Mouse (Mus musculus): ENCODE results near the gene Sphk1. TPM values are rescaled to one million over a fixed set of nuclear protein-coding genes. Genes with fewer than 3 reads are reported as not detected.
A peak's percentile ranks its signal among the peaks of the same experiment; 100 is the strongest.

Sphk1 gene
- polyA plus RNA-seq, 1 experiment, result 0.10 TPM

GRCm38 (mm10) chr11:116522886-116523698 is 7.6 kb upstream of the Sphk1 start:
- Histone ChIP-seq H3K27me3 (replicated peaks) (peaks cover 79% of the 10 kb centered on the region), H3K4me3 (replicated peaks) (peak overlapping the region; percentile 29), H3K9me3 (no peaks in the 10 kb centered on the region), H3K36me3 (replicated peaks; ENCODE audit: low read length) (no peaks in the 10 kb centered on the region), H3K4me1 (peaks cover 16% of the 10 kb centered on the region)
- TF ChIP-seq GATA1 (IDR thresholded peaks at IDR 0.05; ENCODE audit: borderline replicate concordance, low read length), result no peak
- no peak for TF ChIP-seq FLI1 (IDR thresholded peaks at IDR 0.05; ENCODE audit: low read length)

- Histone ChIP-seq H3K36me3 (replicated peaks; ENCODE audit: low read length) (no peaks in the 10 kb centered on the region), H3K4me3 (replicated peaks) (no peak overlapping the region), H3K4me1 (peaks cover 16% of the 10 kb centered on the region), H3K27me3 (replicated peaks) (peaks cover 80% of the 10 kb centered on the region), H3K9me3 (no peaks in the 10 kb centered on the region)
- TF ChIP-seq GATA1 (IDR thresholded peaks at IDR 0.05; ENCODE audit: borderline replicate concordance, low read length) (no peak), FLI1 (IDR thresholded peaks at IDR 0.05; ENCODE audit: low read length) (no peak)
These were observed 7.0 kb upstream of the Sphk1 start for GRCm38 (mm10) chr11:116523699-116524189.

- TF ChIP-seq FLI1 (IDR thresholded peaks at IDR 0.05; ENCODE audit: low read length) (no peak), GATA1 (IDR thresholded peaks at IDR 0.05; ENCODE audit: borderline replicate concordance, low read length) (no peak)
- H3K9me3 ChIP-seq, result no peaks in the 10 kb centered on the region
- peaks cover 32% of the 10 kb centered on the region for H3K4me1 ChIP-seq
- peaks cover 90% of the 10 kb centered on the region for H3K27me3 ChIP-seq (replicated peaks)
- no peaks in the 10 kb centered on the region for H3K36me3 ChIP-seq (replicated peaks; ENCODE audit: low read length)
- no peak overlapping the region for H3K4me3 ChIP-seq (replicated peaks)
These were observed 1.9 kb upstream of the Sphk1 start for GRCm38 (mm10) chr11:116528636-116529320.

- Histone ChIP-seq H3K36me3 (replicated peaks; ENCODE audit: low read length) (peaks cover 11% of the 10 kb centered on the region), H3K27me3 (replicated peaks) (peaks cover 91% of the 10 kb centered on the region), H3K9me3 (no peaks in the 10 kb centered on the region), H3K4me3 (replicated peaks) (peak overlapping the region; percentile 54), H3K4me1 (peaks cover 59% of the 10 kb centered on the region)
- TF ChIP-seq FLI1 (IDR thresholded peaks at IDR 0.05; ENCODE audit: low read length) (no peak), GATA1 (IDR thresholded peaks at IDR 0.05; ENCODE audit: borderline replicate concordance, low read length) (no peak)
These were observed 856 bp downstream of the Sphk1 start for GRCm38 (mm10) chr11:116531371-116532191.

- H3K4me3 ChIP-seq (replicated peaks), result peak overlapping the region; percentile 87
- H3K9me3 ChIP-seq, result no peaks in the 10 kb centered on the region
- H3K27me3 ChIP-seq (replicated peaks), result peaks cover 87% of the 10 kb centered on the region
- peaks cover 66% of the 10 kb centered on the region for H3K4me1 ChIP-seq
- TF ChIP-seq FLI1 (IDR thresholded peaks at IDR 0.05; ENCODE audit: low read length) (no peak), GATA1 (IDR thresholded peaks at IDR 0.05; ENCODE audit: borderline replicate concordance, low read length) (no peak)
- peaks cover 18% of the 10 kb centered on the region for H3K36me3 ChIP-seq (replicated peaks; ENCODE audit: low read length)
These were observed 1.6 kb downstream of the Sphk1 start for GRCm38 (mm10) chr11:116532262-116532809.

GRCm38 (mm10) chr11:116532810-116533338 is 2.1 kb downstream of the Sphk1 start:
- TF ChIP-seq FLI1 (IDR thresholded peaks at IDR 0.05; ENCODE audit: low read length), result no peak
- TF ChIP-seq GATA1 (IDR thresholded peaks at IDR 0.05; ENCODE audit: borderline replicate concordance, low read length), result no peak
- H3K9me3 ChIP-seq, result no peaks in the 10 kb centered on the region

GRCm38 (mm10) chr11:116533341-116534153 is 2.8 kb downstream of the Sphk1 start:
- TF ChIP-seq FLI1 (IDR thresholded peaks at IDR 0.05; ENCODE audit: low read length) (no peak), GATA1 (IDR thresholded peaks at IDR 0.05; ENCODE audit: borderline replicate concordance, low read length) (no peak)
- Histone ChIP-seq H3K4me3 (replicated peaks) (peak overlapping the region; percentile 87), H3K9me3 (no peaks in the 10 kb centered on the region), H3K36me3 (replicated peaks; ENCODE audit: low read length) (peaks cover 30% of the 10 kb centered on the region), H3K4me1 (peaks cover 78% of the 10 kb centered on the region), H3K27me3 (replicated peaks) (peaks cover 81% of the 10 kb centered on the region)

More at GRCm38 (mm10) chr11:116532810-116533338, 2.1 kb downstream of the Sphk1 start:
- peaks cover 24% of the 10 kb centered on the region for H3K36me3 ChIP-seq (replicated peaks; ENCODE audit: low read length)
- H3K4me1 ChIP-seq, result peaks cover 71% of the 10 kb centered on the region
- peaks cover 83% of the 10 kb centered on the region for H3K27me3 ChIP-seq (replicated peaks)
- peak overlapping the region; percentile 87 for H3K4me3 ChIP-seq (replicated peaks)

- peak overlapping the region; percentile 87 for H3K4me3 ChIP-seq (replicated peaks)
These were observed 3.6 kb downstream of the Sphk1 start for GRCm38 (mm10) chr11:116534154-116534865.

More at GRCm38 (mm10) chr11:116534154-116534865, 3.6 kb downstream of the Sphk1 start:
- H3K9me3 ChIP-seq, result no peaks in the 10 kb centered on the region
- TF ChIP-seq GATA1 (IDR thresholded peaks at IDR 0.05; ENCODE audit: borderline replicate concordance, low read length) (no peak), FLI1 (IDR thresholded peaks at IDR 0.05; ENCODE audit: low read length) (no peak)
- peaks cover 38% of the 10 kb centered on the region for H3K36me3 ChIP-seq (replicated peaks; ENCODE audit: low read length)
- H3K27me3 ChIP-seq (replicated peaks), result peaks cover 76% of the 10 kb centered on the region
- peaks cover 85% of the 10 kb centered on the region for H3K4me1 ChIP-seq
